Mouse (Mus musculus): Measurements from ENCODE around the gene Nr5a2. TPM values are rescaled to one million over a fixed set of nuclear protein-coding genes. Genes with fewer than 3 reads are reported as not detected.

The Nr5a2 gene
- polyA plus RNA-seq, 1 experiment from 2014 or later: 2.0 TPM

DNA sequence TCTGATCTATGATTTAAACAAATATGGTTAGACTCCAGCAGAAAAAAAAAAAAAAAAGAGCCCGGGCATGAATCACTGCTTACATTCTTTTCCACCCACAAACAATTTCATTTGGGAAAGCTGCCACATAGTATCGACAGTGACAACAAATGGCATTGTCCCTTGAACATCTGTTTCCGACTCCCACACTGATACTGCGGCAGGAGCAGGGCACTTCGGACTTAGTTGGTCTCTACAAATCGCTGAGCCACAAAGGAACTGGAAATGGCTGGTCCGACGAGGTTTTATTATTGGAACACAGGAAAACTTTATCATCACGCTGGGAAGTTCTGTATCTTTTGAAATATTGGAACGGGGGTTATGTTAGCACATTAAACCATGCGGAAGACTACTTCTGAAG is 44.8 kb downstream of the Nr5a2 start:
- 72% methylated on average over 11 of the region's 11 CpGs for WGBS
- no peak overlapping the region for H3K4me2 ChIP-seq (ENCODE audit: low read depth, low read length)
- no peak for DNase-seq (ENCODE audit: low spot score)

DNA sequence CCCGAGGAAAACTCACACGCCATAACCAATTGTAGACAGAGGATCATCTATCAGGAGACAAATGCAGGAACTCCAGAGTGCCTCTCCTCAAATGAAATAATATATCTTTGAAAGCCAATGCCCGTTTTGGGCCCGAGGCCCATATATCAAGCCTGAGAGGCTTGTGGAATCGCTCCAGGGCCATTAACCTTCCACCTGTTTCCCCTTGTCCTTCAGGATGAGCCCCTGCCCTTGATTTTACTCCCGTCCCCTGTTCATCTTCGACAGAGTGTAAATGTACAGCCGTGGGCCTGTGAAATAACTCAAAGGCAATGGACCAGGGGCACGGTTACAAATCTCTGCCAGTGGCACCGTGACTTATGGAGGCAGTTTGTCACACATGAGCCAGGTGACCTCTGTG is 48.3 kb downstream of the Nr5a2 start:
- H3K4me1 ChIP-seq (ENCODE audit: control insufficient read depth, insufficient read depth, low read length): no peaks in the 10 kb centered on the region
- H3K27me3 ChIP-seq (ENCODE audit: control insufficient read depth, insufficient read depth, low read length): no peaks in the 10 kb centered on the region
- no peak for DNase-seq (ENCODE audit: low spot score)
- ATAC-seq (replicated peaks; ENCODE audit: insufficient number of reproducible peaks, low FRiP score, low TSS enrichment, low read depth): no peak
- no peak overlapping the region for H3K27ac ChIP-seq (replicated peaks; ENCODE audit: low read depth, low read length)
- no peak overlapping the region for H3K4me3 ChIP-seq (ENCODE audit: low read depth, low read length)
- no peaks in the 10 kb centered on the region for H3K36me3 ChIP-seq (replicated peaks; ENCODE audit: control insufficient read depth, insufficient read depth, low read depth, low read length)
- H3K9me3 ChIP-seq (replicated peaks; ENCODE audit: control insufficient read depth, low read length): no peaks in the 10 kb centered on the region
- 80% methylated on average over 10 of the region's 10 CpGs for WGBS
- no peak overlapping the region for H3K4me2 ChIP-seq (ENCODE audit: low read depth, low read length)
- H3K9ac ChIP-seq (replicated peaks; ENCODE audit: low read length): no peak overlapping the region

More for the DNA sequence above, 44.8 kb downstream of the Nr5a2 start:
- H3K9me3 ChIP-seq (replicated peaks; ENCODE audit: control insufficient read depth, low read length): no peaks in the 10 kb centered on the region
- no peak for ATAC-seq (replicated peaks; ENCODE audit: insufficient number of reproducible peaks, low FRiP score, low TSS enrichment, low read depth)
- no peaks in the 10 kb centered on the region for H3K4me1 ChIP-seq (ENCODE audit: control insufficient read depth, insufficient read depth, low read length)
- H3K36me3 ChIP-seq (replicated peaks; ENCODE audit: control insufficient read depth, insufficient read depth, low read depth, low read length): no peaks in the 10 kb centered on the region
- no peak overlapping the region for H3K9ac ChIP-seq (replicated peaks; ENCODE audit: low read length)
- H3K27me3 ChIP-seq (ENCODE audit: control insufficient read depth, insufficient read depth, low read length): no peaks in the 10 kb centered on the region
- H3K4me3 ChIP-seq (ENCODE audit: low read depth, low read length): no peak overlapping the region
- H3K27ac ChIP-seq (replicated peaks; ENCODE audit: low read depth, low read length): no peak overlapping the region

DNA sequence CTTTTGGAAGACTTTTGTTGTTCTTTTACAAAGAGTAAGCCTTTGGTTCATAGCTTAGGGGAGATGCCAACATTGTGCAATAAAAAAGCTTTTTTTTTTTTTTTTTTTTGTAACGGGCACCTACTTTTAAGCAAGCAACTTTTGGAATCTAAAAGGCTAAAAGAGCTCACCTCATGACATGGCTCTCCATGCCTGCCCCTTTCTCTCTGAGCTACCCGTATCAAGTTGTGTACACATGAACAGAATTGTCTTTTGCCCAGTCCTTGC is 48.7 kb downstream of the Nr5a2 start:
- Histone ChIP-seq H3K36me3 (replicated peaks; ENCODE audit: control insufficient read depth, insufficient read depth, low read depth, low read length) (no peaks in the 10 kb centered on the region), H3K4me3 (ENCODE audit: low read depth, low read length) (no peak overlapping the region), H3K9me3 (replicated peaks; ENCODE audit: control insufficient read depth, low read length) (no peaks in the 10 kb centered on the region), H3K27ac (replicated peaks; ENCODE audit: low read depth, low read length) (no peak overlapping the region), H3K4me2 (ENCODE audit: low read depth, low read length) (no peak overlapping the region), H3K9ac (replicated peaks; ENCODE audit: low read length) (no peak overlapping the region), H3K4me1 (ENCODE audit: control insufficient read depth, insufficient read depth, low read length) (no peaks in the 10 kb centered on the region), H3K27me3 (ENCODE audit: control insufficient read depth, insufficient read depth, low read length) (no peaks in the 10 kb centered on the region)
- no peak for ATAC-seq (replicated peaks; ENCODE audit: insufficient number of reproducible peaks, low FRiP score, low TSS enrichment, low read depth)
- WGBS: 90% methylated on average over 2 of the region's 2 CpGs
- no peak for DNase-seq (ENCODE audit: low spot score)

DNA sequence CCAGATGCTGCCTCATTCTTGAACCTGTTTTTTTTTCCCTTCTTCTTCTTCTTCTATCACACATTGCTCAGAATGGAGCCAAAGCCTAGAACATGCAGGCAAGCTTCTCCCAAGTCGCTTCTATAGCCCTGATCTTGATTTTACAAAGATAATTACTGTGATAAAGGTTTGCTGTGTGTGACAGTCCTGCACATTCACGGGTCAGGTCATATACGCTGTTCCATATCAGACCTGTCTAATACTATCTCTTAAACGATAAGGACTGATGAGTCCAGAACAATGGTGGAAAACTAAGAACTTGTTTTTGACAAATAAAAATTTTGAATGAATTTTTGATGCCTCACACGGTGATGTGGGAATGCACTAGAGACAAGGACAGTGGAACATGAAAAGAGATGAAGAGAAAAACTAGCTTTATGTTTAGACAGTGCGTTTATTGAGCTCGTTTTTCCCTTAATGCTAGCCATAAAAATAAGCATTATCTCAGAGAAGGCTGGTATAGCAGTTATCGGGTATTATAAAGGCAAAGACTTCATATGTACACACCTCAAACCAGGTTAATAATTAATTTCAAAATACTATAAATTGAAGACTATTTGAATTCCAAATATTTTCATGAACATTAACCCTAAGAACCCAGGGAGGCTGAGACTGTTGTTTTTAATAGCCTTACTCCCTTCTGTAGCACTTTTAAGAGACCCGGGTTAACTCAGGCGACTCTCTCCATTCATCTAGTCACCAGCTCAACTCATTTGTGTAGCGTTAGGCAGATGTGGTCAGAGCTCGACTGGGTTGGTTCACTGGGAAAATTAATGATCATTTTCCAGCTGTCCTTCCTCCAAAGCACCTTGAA is 49.3 kb downstream of the Nr5a2 start:
- 86% methylated on average over 12 of the region's 12 CpGs for WGBS
- no peak overlapping the region for H3K27ac ChIP-seq (replicated peaks; ENCODE audit: low read depth, low read length)
- ATAC-seq (replicated peaks; ENCODE audit: insufficient number of reproducible peaks, low FRiP score, low TSS enrichment, low read depth): no peak
- H3K4me2 ChIP-seq (ENCODE audit: low read depth, low read length): no peak overlapping the region
- H3K9ac ChIP-seq (replicated peaks; ENCODE audit: low read length): no peak overlapping the region
- H3K27me3 ChIP-seq (ENCODE audit: control insufficient read depth, insufficient read depth, low read length): no peaks in the 10 kb centered on the region
- DNase-seq (ENCODE audit: low spot score): no peak
- no peak overlapping the region for H3K4me3 ChIP-seq (ENCODE audit: low read depth, low read length)
- H3K9me3 ChIP-seq (replicated peaks; ENCODE audit: control insufficient read depth, low read length): no peaks in the 10 kb centered on the region
- no peaks in the 10 kb centered on the region for H3K36me3 ChIP-seq (replicated peaks; ENCODE audit: control insufficient read depth, insufficient read depth, low read depth, low read length)
- no peaks in the 10 kb centered on the region for H3K4me1 ChIP-seq (ENCODE audit: control insufficient read depth, insufficient read depth, low read length)

DNA sequence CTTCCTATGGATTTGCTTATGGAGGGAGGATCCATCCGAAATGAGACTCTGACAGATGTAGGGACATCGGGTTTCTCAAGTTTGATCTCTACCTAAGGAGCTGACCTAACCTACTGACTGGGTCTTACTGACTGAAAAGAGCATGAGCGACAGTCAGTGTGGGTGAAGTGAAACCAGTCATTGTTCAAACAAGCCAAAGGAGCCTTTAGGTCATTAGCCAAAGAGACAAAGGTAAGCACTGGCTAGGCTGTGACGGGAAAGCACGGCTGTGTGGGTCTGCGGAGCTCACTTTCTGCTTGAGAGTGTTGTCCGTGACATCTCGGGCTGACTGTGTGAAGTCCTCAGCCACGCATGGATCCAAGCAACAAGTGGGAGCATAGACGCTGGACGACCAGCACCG is 50.1 kb downstream of the Nr5a2 start:
- peak; percentile 9 for DNase-seq (ENCODE audit: low spot score)
- no peak overlapping the region for H3K27ac ChIP-seq (replicated peaks; ENCODE audit: low read depth, low read length)
- no peak overlapping the region for H3K4me2 ChIP-seq (ENCODE audit: low read depth, low read length)
- no peak for ATAC-seq (replicated peaks; ENCODE audit: insufficient number of reproducible peaks, low FRiP score, low TSS enrichment, low read depth)
- no peaks in the 10 kb centered on the region for H3K4me1 ChIP-seq (ENCODE audit: control insufficient read depth, insufficient read depth, low read length)
- WGBS: 77% methylated on average over 12 of the region's 12 CpGs
- no peaks in the 10 kb centered on the region for H3K27me3 ChIP-seq (ENCODE audit: control insufficient read depth, insufficient read depth, low read length)
- H3K36me3 ChIP-seq (replicated peaks; ENCODE audit: control insufficient read depth, insufficient read depth, low read depth, low read length): no peaks in the 10 kb centered on the region
- no peak overlapping the region for H3K4me3 ChIP-seq (ENCODE audit: low read depth, low read length)
- H3K9me3 ChIP-seq (replicated peaks; ENCODE audit: control insufficient read depth, low read length): no peaks in the 10 kb centered on the region
- H3K9ac ChIP-seq (replicated peaks; ENCODE audit: low read length): no peak overlapping the region

DNA sequence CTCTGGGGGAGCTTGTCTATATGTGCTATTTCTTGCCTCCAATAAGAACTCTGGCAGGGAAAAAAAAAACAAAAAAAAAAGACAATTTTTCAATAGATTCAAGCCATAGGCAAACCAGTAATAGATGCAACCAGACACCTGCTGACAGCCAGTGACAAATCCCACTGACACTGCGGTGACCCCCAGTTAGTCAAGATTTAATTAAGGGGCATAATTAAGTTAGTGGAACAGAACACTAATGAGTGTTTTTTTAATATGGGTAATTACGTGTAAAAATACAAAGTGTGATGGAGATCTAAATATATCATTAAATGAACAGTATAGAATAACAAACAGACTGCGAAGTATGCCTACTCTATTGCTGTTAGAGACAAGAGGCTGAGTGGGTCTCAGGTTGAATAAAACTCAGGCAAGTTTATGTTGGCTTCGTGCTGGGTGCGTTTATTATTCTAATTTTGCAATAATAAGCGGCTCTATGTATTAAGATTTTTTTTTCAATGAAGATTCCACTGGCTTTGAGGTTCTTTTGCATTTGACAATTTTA is 50.7 kb downstream of the Nr5a2 start:
- 68% methylated on average over 6 of the region's 6 CpGs for WGBS
- Histone ChIP-seq H3K4me3 (ENCODE audit: low read depth, low read length) (no peak overlapping the region), H3K36me3 (replicated peaks; ENCODE audit: control insufficient read depth, insufficient read depth, low read depth, low read length) (no peaks in the 10 kb centered on the region), H3K4me1 (ENCODE audit: control insufficient read depth, insufficient read depth, low read length) (no peaks in the 10 kb centered on the region), H3K4me2 (ENCODE audit: low read depth, low read length) (no peak overlapping the region), H3K27me3 (ENCODE audit: control insufficient read depth, insufficient read depth, low read length) (no peaks in the 10 kb centered on the region), H3K9me3 (replicated peaks; ENCODE audit: control insufficient read depth, low read length) (no peaks in the 10 kb centered on the region), H3K27ac (replicated peaks; ENCODE audit: low read depth, low read length) (no peak overlapping the region), H3K9ac (replicated peaks; ENCODE audit: low read length) (no peak overlapping the region)
- ATAC-seq (replicated peaks; ENCODE audit: insufficient number of reproducible peaks, low FRiP score, low TSS enrichment, low read depth): no peak
- DNase-seq (ENCODE audit: low spot score): peak; percentile 4

DNA sequence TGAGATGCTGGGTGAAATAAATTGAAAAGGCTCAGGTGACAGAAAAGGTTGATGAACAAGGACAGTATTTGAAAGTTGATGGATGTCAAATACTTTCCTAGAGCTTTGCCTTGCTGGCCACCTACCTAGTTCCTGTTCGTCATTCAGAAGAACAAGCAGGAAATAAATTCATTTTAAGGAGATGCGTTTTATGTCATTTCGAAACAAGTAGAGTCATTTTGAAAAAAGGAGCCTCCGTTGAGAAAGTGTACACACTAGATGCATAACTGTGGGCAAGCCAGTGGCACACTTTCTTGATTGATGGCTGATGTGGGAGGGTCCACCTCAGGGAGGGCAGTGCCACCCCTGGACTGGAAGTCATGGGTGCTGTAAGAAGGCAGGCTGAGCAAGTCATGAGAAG is 62.1 kb downstream of the Nr5a2 start:
- DNase-seq (ENCODE audit: low spot score) (no peak), ATAC-seq (replicated peaks; ENCODE audit: insufficient number of reproducible peaks, low FRiP score, low TSS enrichment, low read depth) (no peak)
- H3K9ac ChIP-seq (replicated peaks; ENCODE audit: low read length): no peak overlapping the region
- H3K4me2 ChIP-seq (ENCODE audit: low read depth, low read length): no peak overlapping the region
- H3K27me3 ChIP-seq (ENCODE audit: control insufficient read depth, insufficient read depth, low read length): no peaks in the 10 kb centered on the region
- no peak overlapping the region for H3K4me3 ChIP-seq (ENCODE audit: low read depth, low read length)
- no peak overlapping the region for H3K27ac ChIP-seq (replicated peaks; ENCODE audit: low read depth, low read length)
- H3K36me3 ChIP-seq (replicated peaks; ENCODE audit: control insufficient read depth, insufficient read depth, low read depth, low read length): no peaks in the 10 kb centered on the region
- H3K9me3 ChIP-seq (replicated peaks; ENCODE audit: control insufficient read depth, low read length): no peaks in the 10 kb centered on the region
- H3K4me1 ChIP-seq (ENCODE audit: control insufficient read depth, insufficient read depth, low read length): no peaks in the 10 kb centered on the region
- 97% methylated on average over 4 of the region's 4 CpGs for WGBS

DNA sequence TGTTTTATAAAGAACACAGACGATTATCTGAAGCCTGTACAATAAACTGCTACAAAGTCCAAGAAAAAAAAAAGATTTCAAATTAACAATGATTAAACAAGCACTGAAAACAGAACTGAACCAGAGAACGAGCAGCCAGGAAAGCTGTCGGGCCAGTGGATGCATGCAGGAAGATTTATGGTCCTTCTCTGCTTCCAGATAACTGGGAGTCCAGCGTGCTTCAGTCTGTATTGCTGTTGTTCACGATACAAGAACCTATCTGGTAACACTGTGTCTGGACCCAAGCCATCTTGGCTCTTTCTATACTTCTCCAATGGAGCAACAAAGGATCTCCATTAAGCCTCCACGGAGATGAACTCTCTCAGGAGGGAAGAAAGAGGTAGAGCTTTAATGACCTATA is 63.9 kb downstream of the Nr5a2 start:
- Histone ChIP-seq H3K27me3 (ENCODE audit: control insufficient read depth, insufficient read depth, low read length) (no peaks in the 10 kb centered on the region), H3K4me3 (ENCODE audit: low read depth, low read length) (no peak overlapping the region), H3K36me3 (replicated peaks; ENCODE audit: control insufficient read depth, insufficient read depth, low read depth, low read length) (no peaks in the 10 kb centered on the region), H3K4me2 (ENCODE audit: low read depth, low read length) (no peak overlapping the region), H3K9me3 (replicated peaks; ENCODE audit: control insufficient read depth, low read length) (no peaks in the 10 kb centered on the region), H3K4me1 (ENCODE audit: control insufficient read depth, insufficient read depth, low read length) (no peaks in the 10 kb centered on the region), H3K9ac (replicated peaks; ENCODE audit: low read length) (no peak overlapping the region), H3K27ac (replicated peaks; ENCODE audit: low read depth, low read length) (no peak overlapping the region)
- DNase-seq (ENCODE audit: low spot score): no peak
- no peak for ATAC-seq (replicated peaks; ENCODE audit: insufficient number of reproducible peaks, low FRiP score, low TSS enrichment, low read depth)
- WGBS: 84% methylated on average over 6 of the region's 6 CpGs
